Mouse (Mus musculus) mature B cell (primary cell): ENCODE results near the gene Vapa.
"Not testable (repeated sequence)": the region's sequence is repeated elsewhere in the genome, so short reads cannot be mapped to it uniquely, and the experiment has no call there.

ENCODE experiments used
- in situ Hi-C: fragments of 300-500 bp; cut with MboI; formaldehyde crosslinking; loops from 2 replicates; pipeline ENCODE4 v1.14.3; 2019

Vapa gene

DNA sequence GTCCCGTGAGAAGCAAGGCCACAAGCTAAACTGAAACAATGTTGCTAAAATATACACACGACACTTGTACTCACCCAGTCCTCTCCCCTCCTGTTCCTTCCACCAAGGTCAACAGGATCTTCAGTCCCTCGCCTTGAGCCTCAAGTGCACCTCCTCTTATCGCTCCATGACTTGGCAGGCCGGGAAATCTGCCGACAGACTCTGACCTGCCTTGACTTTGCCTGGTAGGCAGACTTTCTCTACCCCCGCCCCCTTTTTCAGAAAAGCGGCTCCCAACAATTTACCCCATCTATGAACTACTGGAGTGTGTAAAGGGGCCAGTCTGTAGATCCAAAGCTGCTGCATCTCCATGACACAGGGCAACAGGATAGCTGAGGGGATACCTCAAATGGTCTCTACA is 41.9 kb downstream of the Vapa start:
- in situ Hi-C loops, result no loop called here

DNA sequence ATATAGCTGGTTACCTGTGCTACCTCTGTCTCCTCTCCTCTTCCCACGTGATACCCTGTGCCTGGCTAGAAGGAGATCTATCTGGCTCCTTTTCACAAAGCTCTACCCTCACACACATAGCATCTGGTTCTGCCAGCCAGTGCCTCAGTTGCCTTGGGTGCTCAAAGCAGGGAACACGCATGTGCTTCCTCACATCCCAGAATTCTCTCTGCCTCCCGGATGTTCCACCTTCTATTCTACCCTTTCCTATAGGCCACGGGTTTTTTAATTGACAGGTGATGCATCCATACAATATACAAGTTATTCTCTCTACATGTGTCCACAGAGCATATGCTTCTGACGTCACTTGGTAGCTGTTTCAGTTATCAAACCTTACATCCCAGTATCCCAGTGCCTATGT is 49.2 kb downstream of the Vapa start:
- in situ Hi-C loops, result no loop called here

DNA sequence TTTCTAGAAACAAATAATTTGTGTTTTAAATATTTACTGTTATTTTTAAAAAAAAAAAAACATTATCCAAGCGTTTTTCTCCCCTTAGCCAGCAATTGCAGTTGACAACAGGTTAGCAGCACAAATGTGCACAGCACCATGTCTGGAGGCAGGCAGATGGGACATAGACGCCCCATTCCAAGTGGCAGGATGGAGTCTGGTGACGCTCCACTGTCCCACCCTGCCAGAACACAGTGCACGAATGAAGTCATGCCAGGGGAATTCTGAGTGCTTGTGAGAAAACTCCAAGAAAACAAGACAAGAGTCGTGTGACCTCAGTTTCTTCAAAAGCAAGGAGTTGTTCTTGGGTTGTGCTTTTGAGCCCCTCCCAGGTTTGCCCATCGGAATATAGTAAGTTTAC is 50.0 kb downstream of the Vapa start:
- in situ Hi-C loops, result no loop called here

- in situ Hi-C loops, result no loop called here
These were observed 50.6 kb downstream of the Vapa start for GRCm38 (mm10) chr17:65562761-65563160.

GRCm38 (mm10) chr17:65561361-65562015 is 51.9 kb downstream of the Vapa start:
- in situ Hi-C loops, result no loop called here

DNA sequence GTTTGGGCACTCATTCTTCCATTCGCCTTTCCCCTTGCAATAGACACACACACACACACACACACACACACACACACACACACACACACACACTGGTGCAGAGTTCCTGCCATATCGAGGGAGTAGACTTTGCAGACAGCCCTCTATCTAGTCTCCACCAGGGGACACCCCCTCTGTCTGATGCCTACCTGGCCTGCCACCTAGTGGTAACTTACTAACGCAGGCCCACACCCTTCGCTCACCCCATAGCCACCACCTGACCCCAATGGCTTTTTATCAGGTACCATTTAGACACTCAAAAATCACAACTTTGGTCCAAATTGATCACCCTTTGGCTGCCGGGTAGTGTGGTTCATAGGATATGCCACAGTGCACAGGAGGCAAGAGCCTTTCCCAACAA is 54.1 kb downstream of the Vapa start:
- in situ Hi-C loops, result no loop called here

- in situ Hi-C loops, result no loop called here
These were observed 54.6 kb downstream of the Vapa start for GRCm38 (mm10) chr17:65558788-65559187.

DNA sequence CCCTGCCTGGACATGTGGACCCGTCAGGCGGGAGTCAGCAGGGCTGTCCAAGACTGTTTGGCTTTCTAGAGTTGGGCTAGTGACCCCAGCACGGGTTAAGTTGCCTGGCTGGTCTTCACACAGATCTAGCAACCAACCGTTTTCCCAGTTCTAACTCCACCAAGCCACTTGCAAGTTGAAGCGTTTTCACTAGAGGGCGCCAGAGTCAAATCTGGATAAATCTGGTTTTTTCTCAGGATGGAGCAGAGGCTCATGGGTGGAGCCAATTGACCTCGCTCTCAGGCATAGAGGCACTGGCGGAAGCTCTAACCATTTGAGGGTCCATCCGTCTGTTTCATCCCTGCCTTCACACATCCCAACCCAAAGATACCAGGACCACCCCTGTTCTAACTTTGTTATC is 55.1 kb downstream of the Vapa start:
- in situ Hi-C loops, result no loop called here

DNA sequence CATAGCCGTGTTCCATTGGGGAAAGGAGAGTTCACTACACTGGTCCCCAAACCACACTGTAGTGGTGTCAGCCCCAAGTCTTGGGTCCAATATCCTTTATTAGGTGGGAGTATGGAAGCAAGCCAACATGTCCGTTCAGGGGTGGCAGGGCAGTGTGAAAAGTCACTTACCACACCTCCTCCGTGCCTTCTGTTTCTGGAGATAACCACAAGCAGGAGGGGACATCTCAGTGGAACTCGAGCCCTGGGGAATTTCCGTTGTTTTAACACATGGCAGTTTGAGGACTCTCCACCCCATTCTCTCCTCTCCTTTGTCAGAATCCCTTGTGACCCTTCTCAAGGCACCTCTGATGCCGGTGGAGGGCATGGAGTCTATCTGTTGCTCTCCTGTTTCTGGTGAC is 56.1 kb downstream of the Vapa start:
- in situ Hi-C loops, result no loop called here

DNA sequence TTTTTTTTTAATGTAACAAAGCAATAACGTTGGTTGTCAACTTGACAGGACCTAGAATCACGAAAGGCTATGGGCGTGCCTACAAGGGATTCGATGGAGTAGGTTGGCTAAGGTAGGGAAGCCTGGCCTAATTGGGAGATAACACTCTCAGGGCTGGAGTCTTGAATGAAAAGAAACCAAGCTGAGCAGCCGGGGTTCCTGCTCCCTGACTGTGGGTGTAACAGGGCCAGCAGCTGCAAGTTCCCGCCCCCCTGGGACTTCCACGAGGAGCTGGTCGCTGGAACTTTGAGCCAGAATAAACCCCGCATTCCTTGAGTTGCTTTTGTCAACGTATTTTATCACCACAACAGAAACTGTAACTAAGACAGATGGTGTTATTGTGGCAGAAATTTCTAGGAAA is 56.6 kb downstream of the Vapa start:
- in situ Hi-C loops, result no loop called here

- in situ Hi-C loops, result no loop called here
These were observed 60.8 kb downstream of the Vapa start for GRCm38 (mm10) chr17:65552426-65552997.

- in situ Hi-C loops, result no loop called here
These were observed 63.0 kb downstream of the Vapa start for GRCm38 (mm10) chr17:65550357-65550756.

- in situ Hi-C loops, result no loop called here
These were observed 64.5 kb downstream of the Vapa start for GRCm38 (mm10) chr17:65548698-65549365.

DNA sequence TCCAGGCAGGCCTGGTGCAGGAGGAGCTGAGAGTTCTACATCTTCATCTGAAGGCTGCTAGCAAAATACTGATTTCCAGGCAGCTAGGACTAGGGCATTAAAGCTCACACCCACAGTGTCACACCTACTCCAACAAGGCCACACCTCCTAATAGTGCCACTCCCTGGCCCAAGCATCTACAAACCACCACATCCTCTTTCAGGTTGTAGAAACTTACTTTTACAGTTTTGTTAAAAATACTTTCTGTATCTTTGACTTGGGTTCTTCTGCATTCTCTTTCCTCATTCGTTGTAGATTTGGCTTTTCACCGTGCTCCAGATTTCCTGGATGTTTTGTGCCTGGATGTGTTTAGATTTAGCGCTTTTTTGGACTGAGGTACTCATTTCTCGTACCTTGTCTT is 67.1 kb downstream of the Vapa start:
- in situ Hi-C loops, result not testable (repeated sequence)

DNA sequence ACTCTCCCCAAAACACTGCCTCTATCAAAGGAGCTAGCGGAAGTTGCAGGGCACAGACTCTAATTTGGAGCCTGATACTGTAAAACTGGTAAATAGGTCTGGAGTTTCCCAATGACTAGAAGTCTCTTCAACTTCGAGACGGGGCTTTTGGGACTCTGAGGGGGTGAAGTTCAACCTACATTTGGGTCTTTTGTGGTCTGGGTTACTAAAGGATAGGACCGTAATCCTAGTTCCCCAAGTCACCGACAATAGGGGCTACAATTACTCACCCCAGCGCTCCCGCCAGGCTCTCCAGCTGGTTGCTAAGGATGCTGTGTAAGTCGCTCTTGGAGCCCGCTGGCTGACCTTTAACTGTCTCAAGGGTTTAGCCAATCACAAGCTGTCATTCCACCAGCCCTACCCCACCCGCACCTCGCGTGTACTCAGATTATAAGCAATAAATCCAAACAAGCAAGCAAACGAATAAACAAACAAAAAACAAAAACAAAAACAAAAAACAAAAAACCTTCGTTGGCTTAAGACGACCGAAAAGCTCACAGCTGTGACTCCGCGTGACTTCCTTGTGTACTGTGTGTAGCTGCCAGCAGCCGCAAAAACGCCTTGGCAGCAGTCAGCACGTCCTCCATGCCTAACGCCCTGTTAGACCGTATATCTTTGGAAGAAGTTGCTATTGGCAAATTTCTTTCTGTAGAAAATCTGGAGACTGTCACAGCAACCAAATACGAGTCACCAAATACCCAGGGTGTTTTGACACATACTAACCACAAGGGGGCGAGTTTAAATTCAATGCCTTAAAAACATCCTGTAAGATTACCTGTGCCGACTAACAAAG is 72.7 kb downstream of the Vapa start, which contains the start of gene Tmem232:
Gene Tmem232, minus strand, starts transcription at position 342 of the 832 bp plus-strand sequence.
- in situ Hi-C loops, result no loop called here

GRCm38 (mm10) chr17:65536156-65536555 is 77.2 kb downstream of the Vapa start:
- in situ Hi-C loops, result no loop called here

- in situ Hi-C loops, result not testable (repeated sequence)
These were observed 81.0 kb downstream of the Vapa start for GRCm38 (mm10) chr17:65532381-65532780.
